Mouse (Mus musculus) heart, adult 11 months (tissue): ENCODE measurements around the gene Chchd3.

Source experiments
- DNase-seq: peaks from one replicate; pipeline ENCODE4 v3.0.0; 2022

The Chchd3 gene

DNA sequence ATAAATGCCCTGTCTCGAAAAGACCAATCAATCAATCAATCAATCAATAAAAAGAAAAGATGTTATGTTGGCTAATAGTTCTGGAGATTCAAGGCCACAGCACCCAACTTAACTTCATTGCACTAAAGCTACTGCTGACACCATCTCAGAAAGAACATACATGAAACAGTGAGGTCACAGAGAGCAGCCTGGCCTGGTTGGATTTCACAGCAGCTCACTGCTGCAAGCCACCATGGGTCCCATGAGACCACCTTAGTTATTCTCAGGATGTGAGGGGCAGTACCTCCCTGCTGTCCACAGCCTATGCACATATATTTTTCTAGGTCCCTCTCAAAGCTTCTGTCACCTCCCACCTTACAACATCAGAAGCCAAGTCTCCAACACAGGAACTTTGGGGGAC, 57.1 kb downstream of the Chchd3 start:
- peak; percentile 66 for DNase-seq

DNA sequence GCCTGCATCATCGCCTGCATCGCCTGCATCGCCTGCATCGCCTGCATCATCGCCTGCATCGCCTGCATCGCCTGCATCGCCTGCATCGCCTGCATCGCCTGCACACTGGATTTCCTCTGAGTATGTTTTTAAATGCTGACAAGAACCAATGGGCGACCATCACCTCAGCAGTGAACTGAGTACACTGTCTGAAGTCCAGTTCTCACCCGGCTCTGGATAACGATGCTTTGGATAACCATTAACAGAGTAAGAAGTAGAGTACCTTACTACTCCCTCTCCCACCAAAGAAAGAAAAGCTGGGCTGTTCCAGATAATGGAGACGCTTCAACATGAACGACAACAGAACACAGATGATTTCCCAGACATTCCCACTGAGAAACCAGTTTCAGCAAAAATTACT, 58.8 kb downstream of the Chchd3 start:
- no peak for DNase-seq

DNA sequence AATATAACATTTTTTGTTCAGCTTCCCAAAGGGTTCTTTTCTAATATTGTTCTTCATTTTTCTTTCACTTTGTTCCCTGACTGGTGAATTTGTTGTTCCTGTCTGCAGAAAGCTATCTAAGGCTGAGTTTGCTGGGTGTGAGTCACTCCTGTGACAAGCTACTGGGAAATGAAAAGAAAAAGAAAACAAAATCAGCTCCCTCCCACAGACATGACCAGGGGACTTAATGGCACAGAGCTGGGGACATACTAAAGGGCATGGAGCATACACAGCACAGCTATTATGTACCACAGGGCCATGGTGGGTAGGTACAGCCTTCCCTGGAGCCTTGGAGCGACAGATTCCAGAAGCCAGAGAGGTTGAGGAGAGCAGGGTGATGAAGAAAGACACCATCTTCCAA, 63.5 kb downstream of the Chchd3 start:
- DNase-seq, result no peak

DNA sequence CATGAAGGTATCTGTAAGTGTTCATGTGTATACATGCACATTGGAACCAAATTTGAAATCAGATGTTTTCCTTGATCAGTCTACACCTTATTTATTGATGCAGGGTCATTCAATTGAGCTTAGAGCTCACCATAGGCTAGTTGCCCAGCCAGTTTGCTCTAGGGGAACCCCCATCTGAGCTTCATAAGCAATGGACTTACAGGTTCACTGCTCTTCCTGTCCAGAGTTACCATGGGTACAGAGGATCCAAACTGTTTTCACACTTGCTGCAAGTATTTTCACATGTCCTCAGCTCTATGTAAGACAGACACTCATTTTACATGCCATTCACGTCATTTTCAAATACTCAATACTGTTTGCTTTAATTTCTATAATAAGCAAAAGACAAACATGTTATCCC, 66.2 kb downstream of the Chchd3 start:
- no peak for DNase-seq

DNA sequence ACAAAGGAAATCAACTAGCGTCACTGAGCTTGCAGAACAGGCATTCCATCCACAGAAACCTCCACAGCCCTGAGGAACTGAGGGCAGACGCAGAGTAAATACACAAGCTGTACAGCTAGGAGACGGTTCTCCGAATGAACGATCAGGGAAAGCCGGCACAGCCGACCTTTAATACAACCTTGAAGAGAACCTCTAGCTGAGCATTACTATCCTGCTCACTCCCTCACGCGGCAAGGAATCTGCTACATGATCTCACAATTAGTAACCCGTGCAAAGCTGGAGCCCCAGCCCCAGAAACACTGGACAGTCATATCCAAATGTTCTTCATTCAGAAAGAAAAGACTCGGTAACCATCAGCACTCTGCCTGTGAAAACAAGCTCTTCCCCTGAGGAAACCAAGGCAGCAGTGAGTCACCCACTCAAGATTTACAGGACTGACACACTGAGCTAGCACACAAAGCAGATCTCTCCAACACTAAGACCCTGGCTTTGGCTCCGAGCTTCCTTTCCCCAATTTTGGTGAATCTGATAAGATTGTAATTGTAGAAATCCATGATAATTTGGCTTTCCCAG, 69.9 kb downstream of the Chchd3 start:
- no peak for DNase-seq

DNA sequence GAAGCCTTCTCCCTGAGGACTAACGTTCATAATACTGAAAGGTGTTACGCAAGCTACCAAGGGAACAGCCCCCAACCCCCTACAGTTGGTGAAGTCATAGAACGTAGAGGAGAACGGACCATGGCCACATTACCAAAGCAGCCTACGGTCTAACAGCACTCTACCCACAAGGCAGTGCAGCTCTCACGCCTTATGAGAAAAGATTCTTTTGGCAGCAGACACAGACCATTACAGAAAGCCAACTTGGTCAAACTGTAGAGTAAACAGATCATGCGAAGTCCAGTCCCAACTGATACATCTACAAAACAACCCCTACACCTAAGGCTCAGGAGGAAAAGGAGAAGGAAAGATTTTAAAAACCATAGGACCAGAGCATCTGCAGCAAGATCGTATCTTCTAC, 71.5 kb downstream of the Chchd3 start:
- DNase-seq, result no peak

DNA sequence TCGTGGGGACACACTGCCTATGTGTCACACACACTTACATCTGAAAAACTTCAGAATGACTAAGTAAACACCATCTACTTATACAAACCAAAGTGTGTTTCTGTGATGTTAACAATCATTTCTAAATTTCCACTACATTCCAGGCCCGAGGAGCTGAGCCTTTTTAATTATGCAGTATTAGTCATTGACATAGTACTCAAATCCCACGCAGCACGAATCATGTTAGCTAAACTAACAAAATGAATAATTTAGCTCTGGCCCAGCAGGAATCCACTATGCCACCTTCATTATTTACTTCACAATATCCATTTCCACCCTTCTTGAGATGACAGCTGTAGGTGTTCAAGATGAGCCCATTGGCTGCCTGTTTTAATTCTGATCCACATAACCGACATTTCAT, 76.2 kb downstream of the Chchd3 start:
- no peak for DNase-seq

DNA sequence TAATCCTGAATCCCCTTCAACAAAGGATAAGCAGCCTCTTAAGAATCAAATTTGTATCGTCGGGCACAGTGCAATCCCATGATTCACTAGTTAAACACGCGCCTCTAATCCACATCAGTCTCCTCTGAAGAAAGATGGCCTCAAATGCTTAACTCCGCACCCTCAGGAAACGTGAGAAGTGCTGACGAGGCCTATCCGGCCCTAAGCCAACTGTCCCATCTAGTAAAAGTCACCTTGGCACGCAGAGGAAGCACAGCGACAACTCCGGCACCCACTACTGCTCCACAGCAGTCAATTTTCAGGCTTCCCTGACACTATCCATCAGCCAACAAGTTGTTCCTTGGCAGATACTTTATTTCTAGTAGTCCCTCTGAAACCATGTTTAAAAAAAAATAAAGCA, 78.8 kb downstream of the Chchd3 start:
- DNase-seq, result no peak

DNA sequence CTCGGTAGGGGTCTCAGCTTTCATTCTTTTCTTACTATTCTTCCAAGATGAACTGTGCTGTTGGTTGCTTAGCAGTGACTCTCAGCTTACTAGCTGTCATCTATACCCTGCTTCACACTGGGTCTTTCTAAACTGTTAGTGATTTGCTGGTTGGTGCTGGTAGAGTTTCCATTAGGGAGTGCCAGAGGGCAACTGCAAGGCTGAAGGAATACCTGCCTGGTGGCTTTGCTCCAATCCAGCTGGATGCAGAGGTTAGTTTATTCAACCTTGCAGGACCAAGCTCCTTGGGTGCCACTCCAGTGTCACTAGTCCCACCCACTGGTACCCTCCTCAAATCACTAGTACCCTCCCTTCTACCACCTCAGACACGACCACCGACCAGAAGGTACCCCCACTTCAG, 81.2 kb downstream of the Chchd3 start:
- no peak for DNase-seq

DNA sequence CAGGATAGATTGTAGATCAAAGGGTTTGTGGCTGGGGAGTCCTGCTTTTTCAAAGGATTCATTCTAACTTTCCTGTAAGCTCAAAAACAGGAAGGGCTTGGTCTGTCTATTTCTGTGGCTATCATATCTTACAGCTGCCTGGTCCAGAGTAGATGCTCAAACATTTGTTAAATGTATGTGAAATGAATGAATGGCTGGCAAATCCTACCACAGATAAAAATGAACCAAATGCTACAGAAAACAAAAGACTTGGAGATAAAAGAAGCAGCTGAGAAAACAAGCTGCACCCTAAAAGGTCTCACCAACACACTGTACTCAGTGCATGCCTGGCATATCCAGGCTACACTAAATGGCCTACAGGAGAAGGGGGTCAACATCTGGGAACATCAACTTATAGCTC, 88.1 kb downstream of the Chchd3 start:
- DNase-seq, result no peak

DNA sequence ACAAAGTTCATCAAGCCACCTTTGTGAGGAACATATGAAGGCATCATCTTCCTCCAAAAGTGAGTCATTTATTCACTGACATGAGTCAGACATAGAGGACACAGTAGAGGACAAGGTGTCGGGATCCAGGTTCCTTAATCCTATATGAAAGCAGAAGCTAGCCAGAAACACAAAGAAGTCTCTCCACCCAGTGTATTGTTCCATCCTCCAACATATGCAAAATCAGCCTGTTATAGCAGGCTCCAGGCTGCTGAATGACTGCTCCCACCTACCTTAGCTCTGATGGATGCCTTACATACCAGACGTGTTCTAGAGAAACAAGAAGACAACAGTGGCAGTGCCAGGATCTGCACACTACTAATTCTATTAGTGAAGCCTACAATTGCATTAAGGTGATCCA, 91.1 kb downstream of the Chchd3 start:
- DNase-seq, result no peak

DNA sequence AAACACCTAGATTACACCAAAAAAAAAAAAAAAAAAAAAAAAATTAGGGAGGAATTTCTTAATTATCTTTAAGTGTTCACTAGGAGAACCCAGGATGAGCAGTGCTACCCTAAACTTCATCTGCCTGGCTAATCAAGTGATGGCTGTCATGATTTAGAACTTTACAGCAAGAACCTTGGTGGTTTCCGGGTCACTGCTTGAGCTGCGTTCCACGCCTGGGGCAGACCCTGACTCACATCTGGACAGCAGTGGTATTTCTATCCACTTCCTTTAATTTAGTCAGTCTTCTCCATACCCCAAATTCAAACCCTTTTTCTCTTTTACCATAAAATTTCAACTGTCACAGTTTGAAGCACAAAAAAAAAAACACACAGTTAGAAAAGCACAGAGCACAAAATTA, 98.0 kb downstream of the Chchd3 start:
- DNase-seq, result no peak

DNA sequence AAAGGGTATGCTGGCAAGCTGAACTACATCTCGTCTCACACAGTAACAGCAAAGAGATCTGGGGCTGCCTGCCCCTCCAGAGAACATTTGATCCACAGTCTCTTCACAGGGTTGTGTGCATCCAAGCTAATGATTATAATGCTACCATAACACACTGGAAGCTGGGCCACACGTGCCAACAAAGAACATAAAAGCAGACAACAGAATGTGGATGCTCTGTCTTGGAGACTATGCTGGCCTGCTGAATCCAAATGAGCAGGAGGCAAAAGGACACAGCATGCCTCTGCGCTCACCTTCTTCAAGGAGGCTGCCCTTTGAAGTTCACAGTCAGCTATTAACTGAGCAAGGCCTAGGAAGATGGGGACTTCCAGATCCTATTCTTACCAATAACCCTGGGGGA, 98.6 kb downstream of the Chchd3 start:
- no peak for DNase-seq

DNA sequence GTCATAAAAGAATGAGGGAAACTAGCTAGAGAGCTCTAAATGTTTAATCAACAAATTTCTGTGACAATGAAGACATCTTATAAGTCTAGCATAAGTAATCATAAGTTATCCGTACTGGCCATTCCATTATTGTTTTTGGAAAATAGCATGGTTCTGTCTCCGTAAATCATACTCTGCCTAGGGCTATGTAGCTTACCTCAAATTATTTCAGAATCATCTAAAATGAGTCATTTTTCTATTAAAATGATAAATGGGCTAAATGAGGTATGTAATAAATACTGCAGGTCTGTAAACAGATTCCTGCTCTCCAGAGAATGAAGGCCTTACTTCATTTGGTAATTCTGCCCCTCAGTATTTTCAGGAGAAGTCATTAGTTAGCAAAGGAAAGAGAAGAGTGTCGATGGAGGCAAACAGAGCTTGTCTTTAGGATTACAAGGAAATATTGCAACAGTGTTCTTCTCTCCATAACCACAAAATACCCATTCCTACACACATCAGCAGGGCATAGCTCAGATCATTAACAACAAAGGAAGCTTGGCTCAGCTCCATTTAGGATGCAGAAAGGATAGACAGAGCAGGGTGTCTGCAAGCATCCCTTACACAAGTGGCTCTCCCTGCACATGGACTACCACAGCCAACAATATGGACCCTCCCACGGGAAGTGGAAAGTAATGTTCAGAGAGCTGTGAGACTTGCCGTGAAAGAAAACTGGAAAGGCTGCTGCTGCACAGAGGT, 100.1 kb downstream of the Chchd3 start:
- peak; percentile 87 for DNase-seq

DNA sequence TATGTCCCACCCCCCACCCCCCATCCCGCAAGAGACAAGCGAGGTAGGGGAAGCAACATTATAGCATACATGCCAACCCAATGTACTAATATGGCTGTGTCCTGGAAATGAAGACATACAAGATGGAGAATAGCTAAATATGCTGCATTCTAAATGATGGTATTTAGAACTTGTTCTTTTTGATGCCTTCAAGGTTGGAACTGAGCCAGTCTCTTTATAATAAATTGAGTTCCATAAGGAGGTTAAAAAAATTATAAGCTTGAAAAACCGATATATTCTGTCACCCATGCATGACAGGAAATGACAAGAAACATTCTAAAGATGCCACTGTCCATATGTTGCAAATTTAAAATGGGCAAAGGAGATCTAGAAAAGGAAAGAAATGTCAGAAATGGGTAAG, 104.6 kb downstream of the Chchd3 start:
- DNase-seq, result no peak

DNA sequence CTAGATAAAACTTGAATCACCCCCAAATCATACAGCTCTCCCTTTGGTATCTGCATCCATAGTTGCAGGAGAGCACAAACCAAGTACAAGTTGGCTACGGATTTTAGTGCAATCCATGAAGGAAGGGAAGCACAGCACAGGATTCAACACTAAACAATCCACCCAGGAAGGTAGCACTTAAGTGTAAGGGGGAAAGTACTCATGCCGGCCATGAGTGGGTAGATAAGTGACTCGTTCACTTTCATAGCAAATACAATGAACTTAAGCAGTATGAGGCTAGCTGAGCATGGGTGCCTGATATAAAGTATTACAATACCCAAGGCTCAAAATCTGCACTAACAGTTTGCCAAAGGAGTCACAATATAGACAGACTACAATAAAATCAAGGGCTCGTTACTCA, 109.1 kb downstream of the Chchd3 start:
- DNase-seq, result no peak

DNA sequence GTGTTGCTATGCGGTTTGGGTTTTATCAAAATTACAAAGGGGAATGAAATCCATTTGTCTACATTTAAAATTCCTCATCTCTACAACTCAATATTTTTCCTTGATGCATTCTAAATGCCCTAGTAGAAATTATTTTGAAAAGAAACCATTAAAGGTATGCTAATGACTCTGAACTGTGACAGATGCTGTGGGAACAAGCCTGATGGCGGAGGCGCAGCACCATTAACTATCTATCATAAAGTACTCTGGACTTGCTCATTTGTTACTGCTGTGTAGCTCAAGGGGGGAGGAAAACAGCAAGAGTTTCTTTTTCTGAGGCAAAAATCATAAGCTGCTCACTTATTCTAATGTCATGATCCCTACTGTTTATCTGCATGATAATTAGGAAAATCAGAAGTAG, 110.4 kb downstream of the Chchd3 start:
- no peak for DNase-seq

DNA sequence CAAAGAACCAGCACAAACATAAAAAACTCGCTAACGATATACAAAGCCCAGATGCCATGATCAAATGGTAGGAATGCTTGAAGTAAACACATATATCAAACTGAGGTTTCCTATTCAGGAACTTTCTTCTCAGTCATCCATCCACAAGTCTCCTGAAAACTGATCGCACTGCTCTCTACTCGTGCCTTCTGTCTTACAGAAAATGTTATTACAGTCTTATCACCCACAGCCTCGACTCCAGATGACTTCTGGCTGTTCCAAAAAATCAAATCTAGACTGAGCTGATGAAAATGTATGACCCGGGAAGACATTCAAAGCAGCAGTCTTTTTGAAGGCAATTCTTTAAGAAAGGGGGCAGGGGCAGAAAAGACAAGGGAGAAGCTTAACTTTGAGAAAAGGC, 112.8 kb downstream of the Chchd3 start:
- no peak for DNase-seq

DNA sequence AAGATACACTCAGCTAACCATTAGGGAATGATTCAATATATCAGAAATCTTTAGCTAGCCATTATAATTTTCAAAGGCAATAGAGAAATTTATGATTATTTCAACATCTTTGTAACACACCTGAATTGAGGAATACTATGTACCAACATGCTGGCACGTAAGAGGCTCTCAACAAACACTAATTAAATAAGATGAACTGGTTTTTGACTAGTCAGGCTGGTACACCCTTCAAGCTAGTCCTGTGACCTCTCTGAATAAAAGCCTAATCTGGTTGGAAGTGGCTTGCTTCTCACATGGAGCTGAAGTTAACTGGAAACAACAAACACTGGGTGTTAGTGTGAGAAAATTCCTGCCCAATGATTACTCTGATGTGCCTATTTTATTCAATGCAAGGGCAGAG, 115.1 kb downstream of the Chchd3 start:
- no peak for DNase-seq

DNA sequence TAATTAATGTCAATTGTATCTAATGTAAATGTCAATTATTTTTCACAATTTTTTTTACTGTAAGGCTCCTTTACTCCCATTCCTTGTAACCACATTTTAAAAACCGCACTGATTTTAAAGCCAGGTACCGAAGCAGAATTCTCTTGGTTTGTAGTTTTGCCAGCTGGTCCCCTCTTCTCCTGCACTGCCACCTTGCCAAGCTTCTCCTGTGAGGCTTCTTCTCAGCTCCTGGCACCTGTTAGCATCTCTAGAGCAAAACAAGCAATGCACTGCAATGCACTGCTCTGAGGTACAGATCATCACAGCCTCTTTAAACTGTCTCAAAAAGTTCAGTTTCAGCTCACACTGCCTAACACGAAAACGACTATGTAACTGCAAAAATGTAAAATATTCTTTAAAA, 116.4 kb downstream of the Chchd3 start:
- DNase-seq, result no peak

DNA sequence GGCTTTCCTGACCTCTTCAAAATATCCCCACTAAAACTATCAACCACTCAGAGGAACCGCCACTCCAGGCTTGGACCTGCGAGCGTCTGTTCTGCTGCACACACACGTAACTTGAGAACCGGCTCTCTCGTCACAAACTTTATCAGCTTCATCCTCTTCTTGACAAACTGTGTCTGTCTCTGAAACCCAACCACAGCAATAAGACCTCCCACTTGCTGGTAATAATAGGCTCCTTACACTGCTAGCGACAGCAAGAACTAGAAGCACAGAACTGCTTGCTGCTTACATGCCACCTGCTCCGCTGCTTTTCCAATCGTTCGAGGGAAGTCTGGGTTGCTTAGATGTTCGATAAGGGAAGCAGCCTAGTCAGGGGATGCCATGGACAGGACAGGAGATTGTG, 119.8 kb downstream of the Chchd3 start:
- peak; percentile 83 for DNase-seq

DNA sequence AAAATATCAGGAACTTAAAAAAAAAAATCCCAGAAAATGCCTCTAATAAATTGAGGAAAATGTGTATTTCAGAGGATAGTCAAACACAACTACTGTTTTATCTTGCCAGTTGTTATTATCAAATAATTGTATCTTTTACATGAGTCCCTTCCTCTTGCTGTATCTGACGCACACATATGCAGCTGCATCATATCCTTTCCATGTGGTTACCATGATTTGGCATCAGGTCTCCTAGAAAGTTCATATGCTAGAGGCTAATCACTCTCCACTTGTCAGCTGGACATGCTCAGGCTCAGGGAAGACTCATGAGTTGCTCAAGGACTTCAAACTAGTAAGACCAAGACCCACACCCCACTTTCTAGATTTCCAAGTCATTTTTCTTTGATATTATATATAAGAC, 122.4 kb downstream of the Chchd3 start:
- DNase-seq, result no peak

DNA sequence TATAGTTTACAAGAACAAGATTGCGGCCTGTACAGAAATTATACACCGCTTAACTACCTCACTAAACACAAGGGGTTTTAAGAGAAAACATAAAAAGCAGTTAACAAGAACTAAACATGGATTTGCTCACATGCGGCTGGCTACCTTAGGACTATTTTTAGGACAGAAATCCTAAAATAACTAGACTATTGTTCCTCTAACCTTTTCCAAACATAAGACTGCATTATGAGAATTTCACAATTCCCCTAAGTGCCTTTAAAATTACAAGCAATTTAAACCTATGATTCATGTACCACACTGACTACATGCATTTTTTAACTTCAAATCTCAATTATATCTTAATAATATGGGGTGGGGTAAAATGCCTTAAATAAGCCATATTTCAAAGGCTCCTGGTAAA, 123.3 kb downstream of the Chchd3 start:
- no peak for DNase-seq

DNA sequence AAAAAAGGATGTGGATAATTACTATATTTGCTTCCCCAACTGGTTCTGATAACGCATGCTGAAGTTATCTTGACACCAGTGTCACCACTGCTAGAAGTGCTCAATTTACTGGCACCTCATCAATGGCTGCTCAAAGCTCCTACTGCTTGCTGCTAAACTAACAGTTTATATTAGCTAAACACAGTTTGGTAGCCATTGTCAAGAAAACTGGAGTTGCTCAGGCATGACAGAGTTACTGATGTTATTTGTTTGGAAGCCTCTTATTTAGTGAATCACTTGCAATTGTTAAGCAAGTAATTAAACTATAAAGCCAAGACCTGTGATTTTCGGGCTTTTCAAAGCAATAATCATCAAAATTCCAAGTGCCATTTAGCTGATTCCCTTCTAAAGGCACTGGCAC, 123.7 kb downstream of the Chchd3 start:
- no peak for DNase-seq

DNA sequence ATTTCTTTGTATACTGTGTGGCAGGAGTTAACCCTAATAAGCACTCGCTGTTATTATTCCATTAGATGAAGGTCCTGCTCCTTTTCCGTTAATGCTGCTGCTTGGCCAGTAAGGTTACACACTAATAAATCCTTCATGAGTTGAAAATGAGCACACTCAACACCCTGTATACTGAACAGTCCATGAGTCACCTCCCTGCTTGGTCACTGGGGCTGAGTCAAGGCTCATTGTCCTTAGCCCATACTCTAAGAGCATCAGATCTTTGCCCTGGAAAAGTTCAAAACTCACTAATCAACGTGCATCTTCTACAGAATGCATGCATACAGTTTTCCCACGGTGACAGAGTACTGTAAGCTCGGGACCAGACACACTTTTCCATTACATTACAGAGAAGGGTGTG, 124.5 kb downstream of the Chchd3 start:
- DNase-seq, result no peak
